Mouse (Mus musculus) bone marrow, adult 2 months (tissue): ENCODE data around the gene Rtn4rl1.

ENCODE experiments used
- CTCF ChIP-seq: fragments of 200-500 bp; IDR thresholded peaks from 2 replicates; pipeline ENCODE4 v1.5.1; 2011; ENCODE audit warnings: low read length, control low read depth; ENCODE audit not compliant: control insufficient read depth, insufficient read depth
- POLR2A ChIP-seq: fragments of 200-500 bp; IDR thresholded peaks from 2 replicates; pipeline ENCODE4 v1.6.1; 2011; ENCODE audit warnings: low read depth, mild to moderate bottlenecking, control low read depth, low read length, borderline replicate concordance; ENCODE audit not compliant: control insufficient read depth

DNA sequence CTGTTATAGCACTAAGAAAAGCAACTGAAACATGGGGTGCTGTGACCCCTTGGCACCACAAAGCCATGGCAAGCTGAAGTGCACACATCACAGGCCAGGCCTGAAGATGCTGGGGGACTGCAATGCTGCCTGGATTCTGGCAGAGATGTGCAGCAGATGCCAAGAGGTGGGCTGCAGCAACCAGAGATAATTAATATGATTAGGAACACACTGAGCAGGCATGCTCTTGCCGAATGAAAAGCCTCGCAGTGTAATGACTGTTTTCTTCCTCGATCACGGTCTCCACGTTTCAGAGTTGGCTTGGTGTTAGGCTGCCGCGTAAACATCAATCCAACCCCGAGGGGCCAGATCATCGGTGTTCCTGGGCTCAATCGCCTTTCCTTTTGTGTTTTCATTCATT is 106.2 kb downstream of the Rtn4rl1 start:
- TF ChIP-seq CTCF (no peak), POLR2A (no peak)
